Mouse (Mus musculus) liver, postnatal 0 days (tissue): ENCODE data around the gene Traf3. TPM values are rescaled to one million over a fixed set of nuclear protein-coding genes. Genes with fewer than 3 reads are reported as not detected.

Experiments
- ATAC-seq: fragments of 200-750 bp; cut with Nextera tagmentation; 2 replicates; pipeline ENCODE4 v1.8.0; 2017; ENCODE audit warnings: mild to moderate bottlenecking, moderate library complexity
- DNase-seq: peaks from one replicate; pipeline ENCODE4 v3.0.0-alpha.2; 2016
- H3K27ac ChIP-seq: fragments of 300-500 bp; sonication (generic); 2 replicates; pipeline ENCODE4 v1.5.1; 2014; ENCODE audit warnings: antibody characterized with exemption, moderate library complexity, mild to moderate bottlenecking, low read depth
- H3K27me3 ChIP-seq: fragments of 300-500 bp; sonication (generic); 2 replicates; pipeline ENCODE4 v1.6.1; 2014; ENCODE audit warnings: low read length, control low read depth, mixed read lengths; ENCODE audit not compliant: insufficient read depth
- H3K36me3 ChIP-seq: fragments of 300-500 bp; sonication (generic); replicated peaks from 2 replicates; pipeline ENCODE4 v1.6.1; 2014; ENCODE audit warnings: mild to moderate bottlenecking, control low read depth, low read length, moderate library complexity, mixed read lengths; ENCODE audit not compliant: insufficient read depth
- H3K4me1 ChIP-seq: fragments of 300-500 bp; sonication (generic); 2 replicates; pipeline ENCODE4 v1.6.1; 2014; ENCODE audit warnings: antibody characterized with exemption, mild to moderate bottlenecking, control low read depth; ENCODE audit not compliant: insufficient read depth
- H3K4me2 ChIP-seq: fragments of 300-500 bp; sonication (generic); 2 replicates; pipeline ENCODE4 v1.6.1; 2014; ENCODE audit warnings: low read depth, mild to moderate bottlenecking, low read length, moderate library complexity, mixed read lengths
- H3K4me3 ChIP-seq: fragments of 300-500 bp; sonication (generic); 2 replicates; pipeline ENCODE4 v1.5.1; 2014; ENCODE audit warnings: low read depth, low read length
- H3K9ac ChIP-seq: fragments of 300-500 bp; sonication (generic); replicated peaks from 2 replicates; pipeline ENCODE4 v1.6.1; 2014; ENCODE audit warnings: mild to moderate bottlenecking, moderate library complexity
- H3K9me3 ChIP-seq: fragments of 300-500 bp; sonication (generic); 2 replicates; pipeline ENCODE4 v1.6.1; 2016; ENCODE audit warnings: mild to moderate bottlenecking, control low read depth, low read length, mixed read lengths
- CTCF ChIP-seq: sonication (generic); IDR thresholded peaks from 2 replicates; pipeline ENCODE4 v1.5.1; 2016; ENCODE audit warnings: antibody characterized with exemption, low read depth
- EP300 ChIP-seq: IDR thresholded peaks from 2 replicates; pipeline ENCODE4 v1.6.1; 2016; ENCODE audit warnings: antibody characterized with exemption, low read depth, mild to moderate bottlenecking
- WGBS: fragments of 180-500 bp; shearing (Covaris S2); extraction: QIAGEN DNeasy Blood & Tissue Kit; methylation state at CpG from one replicate; pipeline ENCODE4 v1.1.7; 2014; ENCODE audit not compliant: insufficient replicate concordance; 5-methylcytosine and 5-hydroxymethylcytosine counted together
- polyA plus RNA-seq: library from polyadenylated mRNA; unstranded; fragments of >200 nt; fragmentation: Nextera tagmentation; extraction: Ambion mirVana; gene quantifications from 2 replicates; pipeline ENCODE4 v1.2.1, GENCODE M21; 2015

Traf3 gene
- polyA plus RNA-seq, 1 experiment from 2014 or later = 1.9 TPM

DNA sequence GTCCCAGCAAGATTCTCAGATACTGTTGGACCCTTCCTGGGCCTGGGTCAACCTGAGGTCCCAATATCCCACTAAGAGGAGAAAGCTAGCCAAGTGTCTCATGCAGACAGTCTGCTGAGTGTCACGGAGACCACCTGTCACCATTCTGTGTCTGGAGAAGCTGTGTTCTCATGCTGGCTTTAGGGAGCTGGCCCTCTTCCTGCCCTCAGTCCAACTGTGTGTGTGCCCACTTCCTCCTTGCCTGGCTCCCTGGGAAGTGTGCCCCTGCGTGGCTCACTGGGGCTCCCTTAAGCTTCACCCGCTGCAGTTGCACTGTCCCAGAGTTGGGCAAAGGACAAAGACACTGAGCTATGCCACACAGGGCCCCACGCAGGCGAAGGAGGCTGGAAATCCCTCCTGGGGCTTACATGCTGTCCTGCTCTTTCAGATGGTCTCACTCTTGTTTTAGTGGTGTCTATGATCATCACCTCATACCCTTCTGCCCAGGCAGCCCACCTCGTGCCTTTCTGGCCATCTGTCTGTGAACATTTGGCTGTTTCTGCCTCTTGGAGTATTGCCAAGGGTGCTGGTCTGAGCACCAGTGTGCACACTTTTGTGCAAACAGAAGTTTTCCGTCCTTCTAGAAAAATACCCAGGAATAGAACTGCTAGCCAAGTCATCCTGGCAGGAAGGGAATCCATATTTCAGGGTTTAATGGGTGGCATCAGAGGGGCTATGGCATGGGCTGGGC, 13.0 kb upstream of the Traf3 start:
- Histone ChIP-seq H3K4me3 (no peak overlapping the region), H3K4me2 (no peak overlapping the region), H3K9ac (no peak overlapping the region), H3K4me1 (peaks cover 23% of the 10 kb centered on the region), H3K36me3 (no peaks in the 10 kb centered on the region), H3K9me3 (no peaks in the 10 kb centered on the region), H3K27ac (no peak overlapping the region), H3K27me3 (no peaks in the 10 kb centered on the region)
- 50% methylated on average over 7 of the region's 7 CpGs for WGBS
- no peak for ATAC-seq
- no peak for DNase-seq
- TF ChIP-seq EP300 (no peak), CTCF (no peak)

DNA sequence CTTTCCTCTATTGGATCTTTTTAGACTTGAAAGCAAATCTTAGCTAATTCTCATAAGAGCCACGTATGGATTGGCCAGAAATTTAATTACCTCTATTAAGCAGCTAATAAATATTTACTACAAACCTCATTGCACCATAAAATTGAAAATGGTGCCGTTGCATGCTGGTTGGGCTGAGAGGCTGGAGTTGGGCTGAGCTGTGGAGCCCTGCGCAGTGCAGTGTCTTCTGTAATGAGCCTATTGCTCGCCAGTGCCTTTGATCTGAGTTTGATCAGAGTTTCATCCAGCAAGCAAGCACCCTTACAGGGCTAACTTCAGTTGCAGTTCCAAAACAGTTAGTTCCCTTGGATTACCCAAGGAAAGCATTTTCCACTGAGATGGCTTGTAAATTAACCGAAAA, 12.2 kb upstream of the Traf3 start:
- Histone ChIP-seq H3K27ac (no peak overlapping the region), H3K4me1 (peaks cover 20% of the 10 kb centered on the region), H3K4me2 (no peak overlapping the region), H3K27me3 (no peaks in the 10 kb centered on the region), H3K4me3 (no peak overlapping the region), H3K36me3 (no peaks in the 10 kb centered on the region), H3K9me3 (no peaks in the 10 kb centered on the region), H3K9ac (no peak overlapping the region)
- 76% methylated on average over 5 of the region's 5 CpGs for whole genome bisulfite sequencing
- DNase-seq = no peak
- no peak for TF ChIP-seq CTCF
- TF ChIP-seq EP300 = no peak
- ATAC-seq = no peak

DNA sequence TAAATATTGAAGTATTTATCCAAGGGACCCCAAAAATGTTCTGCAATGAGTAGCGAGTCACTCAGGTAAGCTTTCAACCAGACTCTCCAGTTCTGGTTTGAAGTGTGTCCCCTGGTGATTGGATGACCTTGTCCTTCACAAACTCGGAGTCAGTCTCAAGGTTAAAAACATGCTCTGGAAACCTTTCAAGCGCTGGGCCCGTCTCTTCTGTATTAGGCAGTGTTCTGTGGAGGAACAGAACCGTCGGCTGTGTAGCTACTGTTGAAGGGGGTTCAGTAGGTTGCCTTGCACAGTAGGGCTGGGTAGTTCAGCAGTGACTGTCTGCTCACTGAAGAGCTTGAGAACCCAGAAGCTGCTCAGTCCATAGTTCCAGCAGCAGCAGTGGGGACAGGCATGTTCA, 11.5 kb upstream of the Traf3 start:
- no peak for DNase-seq
- Histone ChIP-seq H3K9me3 (no peaks in the 10 kb centered on the region), H3K9ac (no peak overlapping the region), H3K27ac (no peak overlapping the region), H3K4me3 (no peak overlapping the region), H3K36me3 (no peaks in the 10 kb centered on the region), H3K4me1 (peaks cover 16% of the 10 kb centered on the region), H3K4me2 (no peak overlapping the region), H3K27me3 (no peaks in the 10 kb centered on the region)
- no peak for ATAC-seq
- 85% methylated on average over 6 of the region's 6 CpGs for WGBS
- TF ChIP-seq CTCF (no peak), EP300 (no peak)

DNA sequence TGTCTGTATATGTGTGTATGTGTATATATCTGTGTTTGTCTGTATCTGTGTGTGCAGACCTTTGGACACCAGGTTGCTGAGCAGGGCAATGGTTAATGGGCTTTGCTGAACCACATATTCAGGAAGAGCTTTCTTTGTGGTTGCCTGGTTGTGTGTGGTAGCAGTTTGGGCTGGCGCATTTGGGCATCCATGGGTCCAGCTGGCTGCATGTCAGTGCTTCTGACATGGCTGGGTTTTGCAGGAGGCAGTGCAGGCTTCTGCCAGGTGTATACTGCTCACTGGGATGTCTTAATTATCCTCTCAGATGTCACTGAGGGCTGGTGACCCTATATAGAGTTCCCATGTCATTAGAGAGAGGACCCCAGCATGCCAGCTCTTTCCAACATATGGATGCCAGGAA, 10.4 kb upstream of the Traf3 start:
- H3K4me1 ChIP-seq = peaks cover 9% of the 10 kb centered on the region; the same call in 1 of the 2 replicates
- H3K9me3 ChIP-seq = no peaks in the 10 kb centered on the region
- H3K36me3 ChIP-seq = no peaks in the 10 kb centered on the region
- H3K27ac ChIP-seq = no peak overlapping the region
- no peak overlapping the region for H3K4me2 ChIP-seq
- H3K9ac ChIP-seq = no peak overlapping the region
- H3K4me3 ChIP-seq = no peak overlapping the region
- WGBS = 93% methylated on average over 1 of the region's 1 CpGs
- TF ChIP-seq EP300 = no peak
- TF ChIP-seq CTCF = no peak
- no peak for ATAC-seq
- no peaks in the 10 kb centered on the region for H3K27me3 ChIP-seq
- DNase-seq = no peak

DNA sequence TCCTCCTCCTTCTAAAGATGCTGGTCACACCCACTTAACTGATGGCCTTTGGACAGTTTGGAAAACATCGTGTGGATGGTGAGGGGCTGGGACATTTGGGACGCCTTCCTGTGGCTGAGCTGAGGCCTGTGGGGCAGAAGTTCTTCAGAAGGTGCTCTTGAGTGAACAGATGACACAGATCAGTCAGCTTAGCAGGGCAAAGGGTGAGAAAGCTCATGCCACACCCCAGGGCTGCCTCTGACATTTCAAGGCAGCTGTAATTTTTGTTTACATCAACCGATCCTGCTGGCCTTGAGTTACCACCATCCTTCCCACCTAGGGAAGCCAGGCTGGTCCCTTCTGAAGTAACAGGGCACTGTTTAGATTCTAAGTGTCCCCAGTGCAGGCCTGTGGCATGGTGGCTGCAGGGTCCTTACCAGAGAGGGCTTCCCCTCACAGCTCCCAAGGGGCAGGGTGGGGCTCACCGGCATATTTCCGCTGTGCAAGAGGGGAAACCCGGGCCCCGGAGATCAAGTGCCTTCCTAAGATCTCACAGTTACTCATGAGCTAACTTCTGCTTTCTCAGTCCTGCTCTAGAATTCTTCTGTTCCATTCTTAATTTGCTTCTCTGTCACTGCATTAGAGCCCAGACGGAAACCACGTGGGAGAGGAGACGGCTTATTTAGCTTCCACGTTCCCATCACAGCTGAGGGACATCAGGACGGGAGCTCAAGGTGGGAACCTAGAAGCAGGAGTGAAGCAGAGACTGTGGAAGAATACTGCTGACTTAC, 6.3 kb upstream of the Traf3 start:
- Histone ChIP-seq H3K27ac (peak overlapping the region; percentile 78), H3K4me3 (0 out of 2 replicates have a peak overlapping the region, but pooled peaks have one; percentile 1), H3K4me1 (peaks cover 27% of the 10 kb centered on the region), H3K4me2 (peak overlapping the region; percentile 49), H3K27me3 (no peaks in the 10 kb centered on the region), H3K36me3 (no peaks in the 10 kb centered on the region), H3K9me3 (no peaks in the 10 kb centered on the region), H3K9ac (peak overlapping the region; percentile 51)
- ATAC-seq (peak; percentile 46), DNase-seq (peak; percentile 78)
- TF ChIP-seq EP300 (no peak), CTCF (no peak)
- 23% methylated on average over 12 of the region's 12 CpGs for WGBS

DNA sequence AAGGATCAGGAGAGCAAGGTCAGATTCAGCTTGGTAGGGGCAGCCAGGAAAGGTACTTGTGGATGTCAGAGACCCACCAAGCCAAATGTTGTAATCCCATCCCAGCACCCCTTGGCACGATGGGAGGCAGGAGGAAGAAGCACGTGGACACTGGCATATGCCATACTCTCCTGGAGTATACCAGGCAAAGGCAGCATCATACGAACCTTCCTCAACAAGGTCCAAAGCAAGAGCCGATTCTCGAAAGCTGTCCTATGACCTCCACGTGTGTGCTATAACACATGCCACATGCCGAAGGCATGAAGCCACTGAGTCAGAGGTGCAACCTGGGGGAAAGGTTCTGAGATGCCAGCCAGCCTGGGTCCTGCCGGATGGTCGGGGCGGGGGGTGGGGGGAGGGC, 5.3 kb upstream of the Traf3 start:
- Histone ChIP-seq H3K27ac (peak overlapping the region; percentile 78), H3K27me3 (no peaks in the 10 kb centered on the region), H3K9ac (no peak overlapping the region), H3K4me3 (0 out of 2 replicates have a peak overlapping the region, but pooled peaks have one; percentile 1), H3K36me3 (no peaks in the 10 kb centered on the region), H3K4me2 (0 out of 2 replicates have a peak overlapping the region, but pooled peaks have one; percentile 49), H3K4me1 (peaks cover 37% of the 10 kb centered on the region), H3K9me3 (no peaks in the 10 kb centered on the region)
- no peak for DNase-seq
- 79% methylated on average over 10 of the region's 10 CpGs for WGBS
- TF ChIP-seq CTCF (no peak), EP300 (no peak)
- ATAC-seq = no peak
